Mouse (Mus musculus): ENCODE measurements around the gene Ankrd11.

GRCm38 (mm10) chr8:122920890-122921289 is 121.2 kb downstream of the Ankrd11 start:
- TF ChIP-seq USF1 (IDR thresholded peaks at IDR 0.05; ENCODE audit: low read depth, low read length) (no peak), POLR2A (IDR thresholded peaks at IDR 0.05; ENCODE audit: control insufficient read depth in 1 of 2, insufficient read depth in 1 of 2, low read depth in 1 of 2, low read length in 2 of 2, poor library complexity in 1 of 2) (no peak), MAFK (IDR thresholded peaks at IDR 0.05; ENCODE audit: borderline replicate concordance, low read depth, low read length) (no peak), CTCF (IDR thresholded peaks at IDR 0.05 in 2 of 3, conservative IDR thresholded peaks at IDR 0.05 in 1 of 3; ENCODE audit: control insufficient read depth in 1 of 3, insufficient read depth in 1 of 3, low read depth in 2 of 3, low read length in 3 of 3, poor library complexity in 1 of 3, severe bottlenecking in 1 of 3) (no peak), NELFE (IDR thresholded peaks at IDR 0.05; ENCODE audit: low read depth, low read length) (no peak)
